Mouse (Mus musculus) G1E (cell line): ENCODE results near the gene Ralb.

Experiments used
- CTCF ChIP-seq: IDR thresholded peaks from 2 replicates; pipeline ENCODE4 v1.5.1; 2012; ENCODE audit warnings: low read depth, low read length, inconsistent platforms, mixed read lengths
- GATA1 ChIP-seq: IDR thresholded peaks from 2 replicates; pipeline ENCODE4 v1.6.1; 2012; ENCODE audit warnings: borderline replicate concordance, low read length, inconsistent platforms, mixed read lengths
- GATA2 ChIP-seq: IDR thresholded peaks from 2 replicates; pipeline ENCODE4 v1.6.1; 2012; ENCODE audit warnings: low read depth, low read length, inconsistent platforms, borderline replicate concordance
- POLR2AphosphoS5 ChIP-seq: IDR thresholded peaks from 2 replicates; pipeline ENCODE4 v1.6.1; 2012; ENCODE audit warnings: low read depth, low read length, inconsistent platforms; ENCODE audit not compliant: insufficient replicate concordance

DNA sequence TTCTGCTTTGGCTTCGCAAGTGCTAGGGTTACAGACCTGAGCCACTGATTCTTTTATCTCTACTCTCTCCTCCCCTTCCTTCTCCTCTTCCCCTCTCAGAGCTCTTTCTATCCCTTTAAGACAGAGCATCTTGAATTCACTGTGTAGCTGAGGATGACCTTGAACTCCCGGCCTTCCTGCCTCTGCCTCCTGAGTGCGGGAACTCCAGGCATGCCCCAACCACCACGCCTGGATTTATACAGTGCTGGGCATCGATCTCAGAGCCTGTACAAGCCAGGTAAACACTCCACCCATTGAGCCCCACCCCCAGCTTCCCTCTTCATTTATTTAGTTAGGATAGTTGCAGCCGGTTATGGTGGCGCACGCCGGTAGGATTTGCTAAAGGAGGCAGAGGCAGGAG lies 61.7 kb downstream of the Ralb start:
- no peak for TF ChIP-seq CTCF
- no peak for TF ChIP-seq GATA2
- TF ChIP-seq GATA1: no peak
- no peak for TF ChIP-seq POLR2AphosphoS5
